Mouse (Mus musculus): ENCODE data around the gene Gm9922. TPM values are rescaled to one million over a fixed set of nuclear protein-coding genes. Genes with fewer than 3 reads are reported as not detected.
A peak's percentile ranks its signal among the peaks of the same experiment; 100 is the strongest.

Gm9922 gene
- polyA plus RNA-seq (2015; fragmentation: Nextera tagmentation; extraction: Ambion mirVana): not detected in 2 replicates

- peaks cover 19% of the 10 kb centered on the region for H3K4me1 ChIP-seq (replicated peaks)
- H3K27ac ChIP-seq: no peak within 1 kb of the TSS
- peak within 1 kb of the TSS; percentile 99 for H3K4me2 ChIP-seq
- H3K9me3 ChIP-seq: no peaks in the 10 kb centered on the region
- H3K9ac ChIP-seq: peak within 1 kb of the TSS; percentile 75
- under 1% methylated on average over 47 of the region's 51 CpGs for WGBS
- H3K27me3 ChIP-seq: peaks cover 57% of the 10 kb centered on the region
- peak; percentile 79 for ATAC-seq (ENCODE audit: low FRiP score)
- no peaks in the 10 kb centered on the region for H3K36me3 ChIP-seq
- H3K4me3 ChIP-seq: peak within 1 kb of the TSS; percentile 60
Measured at GRCm38 (mm10) chr14:101729237-101729971, at the start of gene Gm9922, which contains the start of gene Lmo7. Gene Gm9922, minus strand, starts transcription at chr14:101729814. Gene Lmo7, plus strand, starts transcription at chr14:101729957.

DNA sequence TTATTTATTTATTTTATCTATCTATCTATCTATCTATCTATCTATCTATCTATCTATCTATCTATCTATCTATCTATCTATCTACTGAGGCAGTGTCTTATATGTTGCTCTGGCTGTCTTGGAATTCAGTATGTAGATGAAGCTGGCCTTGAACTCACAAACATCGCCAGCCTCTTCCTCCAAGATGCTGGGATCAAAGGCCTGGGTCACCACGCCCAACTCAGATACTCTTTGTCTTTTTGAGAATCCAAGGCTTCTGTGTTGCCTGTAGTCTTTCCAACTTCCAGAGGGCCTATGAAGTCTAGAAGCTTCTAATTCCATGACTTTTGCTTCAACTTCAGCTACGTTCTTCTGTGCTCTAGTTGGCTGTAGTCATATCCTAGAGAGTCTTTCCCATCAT lies 48.8 kb upstream of the Gm9922 start:
- 94% methylated on average over 3 of the region's 3 CpGs for WGBS
- no peak overlapping the region for H3K4me2 ChIP-seq
- no peaks in the 10 kb centered on the region for H3K36me3 ChIP-seq
- H3K4me3 ChIP-seq: no peak overlapping the region
- H3K9ac ChIP-seq: no peak overlapping the region
- no peaks in the 10 kb centered on the region for H3K27me3 ChIP-seq
- no peaks in the 10 kb centered on the region; the same call in 1 of the 2 replicates for H3K4me1 ChIP-seq (replicated peaks)
- H3K9me3 ChIP-seq: no peaks in the 10 kb centered on the region
- no peak for ATAC-seq (ENCODE audit: low FRiP score)
- no peak overlapping the region for H3K27ac ChIP-seq

DNA sequence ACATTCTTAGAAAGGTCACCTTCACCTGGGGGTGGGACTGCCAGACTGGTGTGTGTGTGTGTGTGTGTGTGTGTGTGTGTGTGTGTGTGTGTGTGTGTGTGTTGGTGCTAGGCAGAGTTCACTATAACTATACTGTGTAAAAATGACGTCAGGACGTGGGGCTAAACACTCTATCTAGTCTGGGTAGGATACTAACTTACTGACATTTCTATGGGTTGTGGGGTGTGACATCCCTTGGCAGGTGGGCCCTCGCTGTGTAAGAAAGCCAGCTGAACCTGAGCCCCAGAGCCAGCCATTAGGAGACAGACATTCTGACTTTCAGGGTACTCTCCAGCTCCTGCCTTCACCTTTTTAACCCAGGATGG lies 47.5 kb upstream of the Gm9922 start:
- H3K4me3 ChIP-seq: no peak overlapping the region

DNA sequence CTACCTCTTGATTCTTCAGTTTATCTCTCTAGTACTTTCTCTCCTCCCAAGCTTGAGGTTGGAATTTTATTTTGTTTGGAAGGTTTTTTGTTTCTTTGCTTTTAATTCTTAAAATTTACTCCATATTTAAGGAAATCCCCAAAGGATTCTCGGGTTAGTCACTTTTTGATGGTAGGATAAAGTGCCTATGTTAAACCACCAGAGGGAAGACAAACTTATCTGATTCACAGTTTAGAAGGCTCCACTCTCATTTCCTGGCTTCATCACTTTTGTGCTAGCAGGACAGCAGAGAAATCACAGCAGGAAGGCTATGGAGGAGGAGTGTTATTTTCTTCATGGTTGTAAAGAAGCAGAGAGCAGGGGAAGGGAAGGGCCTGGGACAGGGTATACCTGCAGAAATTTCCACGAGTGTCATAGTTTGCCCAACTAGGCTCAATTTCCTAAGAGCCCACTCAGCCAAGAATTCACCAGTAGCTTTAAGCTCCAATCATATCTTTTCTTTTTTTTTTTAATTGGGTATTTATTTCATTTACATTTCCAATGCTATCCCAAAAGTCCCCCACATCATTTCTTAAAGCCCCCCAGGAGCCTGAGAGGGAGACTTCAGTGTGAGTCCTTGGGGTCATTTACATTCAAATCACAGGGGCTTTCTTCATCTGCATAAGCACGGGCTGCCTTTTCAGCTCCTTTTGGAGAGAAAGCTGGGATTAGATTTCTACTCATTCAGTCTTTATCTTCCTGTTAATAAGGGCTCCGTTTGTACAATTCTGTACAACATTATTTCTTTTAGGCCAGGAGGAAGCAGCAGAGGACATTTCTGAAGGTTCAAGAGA lies 46.9 kb upstream of the Gm9922 start:
- H3K9ac ChIP-seq: no peak overlapping the region
- H3K9me3 ChIP-seq: no peaks in the 10 kb centered on the region
- WGBS: 10% methylated on average over 4 of the region's 4 CpGs
- ATAC-seq (ENCODE audit: low FRiP score): no peak
- H3K4me3 ChIP-seq: no peak overlapping the region
- no peak overlapping the region for H3K4me2 ChIP-seq
- no peak overlapping the region for H3K27ac ChIP-seq
- no peaks in the 10 kb centered on the region for H3K36me3 ChIP-seq
- no peaks in the 10 kb centered on the region for H3K27me3 ChIP-seq
- H3K4me1 ChIP-seq (replicated peaks): no peaks in the 10 kb centered on the region; the same call in 1 of the 2 replicates

More for the DNA sequence above, 47.5 kb upstream of the Gm9922 start:
- no peaks in the 10 kb centered on the region for H3K36me3 ChIP-seq
- no peak overlapping the region for H3K9ac ChIP-seq
- H3K9me3 ChIP-seq: no peaks in the 10 kb centered on the region
- 42% methylated on average over 3 of the region's 3 CpGs for WGBS
- no peak overlapping the region for H3K4me2 ChIP-seq
- H3K27ac ChIP-seq: no peak overlapping the region
- H3K27me3 ChIP-seq: no peaks in the 10 kb centered on the region
- no peak for ATAC-seq (ENCODE audit: low FRiP score)
- H3K4me1 ChIP-seq (replicated peaks): no peaks in the 10 kb centered on the region; the same call in 1 of the 2 replicates

DNA sequence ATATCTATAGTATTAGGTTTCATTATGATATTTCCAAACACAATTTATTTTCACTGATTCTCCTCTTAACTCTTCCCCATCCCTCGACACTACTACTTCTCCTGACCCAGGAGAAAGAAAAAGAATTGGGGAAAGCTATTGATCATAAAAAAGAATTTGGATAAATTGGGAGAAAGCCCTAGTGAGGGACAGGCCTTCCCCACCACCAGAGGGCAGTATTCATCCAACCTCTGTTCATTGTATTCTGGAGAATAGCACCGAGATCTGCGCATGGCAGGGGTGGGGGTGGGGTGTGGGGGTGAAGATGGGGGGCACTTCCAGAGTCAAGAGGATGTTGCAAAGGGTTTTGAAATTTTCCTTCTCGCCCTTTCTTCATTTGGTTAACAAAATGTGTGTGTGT lies 45.0 kb upstream of the Gm9922 start:
- WGBS: 67% methylated on average over 4 of the region's 4 CpGs
- H3K27me3 ChIP-seq: no peaks in the 10 kb centered on the region

GRCm38 (mm10) chr14:101771756-101772155 lies 42.1 kb upstream of the Gm9922 start:
- Histone ChIP-seq H3K4me1 (replicated peaks) (no peaks in the 10 kb centered on the region), H3K36me3 (no peaks in the 10 kb centered on the region), H3K9ac (no peak overlapping the region), H3K4me2 (no peak overlapping the region), H3K9me3 (no peaks in the 10 kb centered on the region), H3K27ac (no peak overlapping the region), H3K4me3 (no peak overlapping the region), H3K27me3 (no peaks in the 10 kb centered on the region)
- WGBS: 94% methylated on average over 6 of the region's 6 CpGs
- ATAC-seq (ENCODE audit: low FRiP score): no peak

More for the DNA sequence above, 45.0 kb upstream of the Gm9922 start:
- Histone ChIP-seq H3K9me3 (no peaks in the 10 kb centered on the region), H3K27ac (no peak overlapping the region), H3K4me3 (no peak overlapping the region), H3K36me3 (no peaks in the 10 kb centered on the region), H3K4me1 (replicated peaks) (no peaks in the 10 kb centered on the region), H3K9ac (no peak overlapping the region), H3K4me2 (no peak overlapping the region)
- ATAC-seq (ENCODE audit: low FRiP score): no peak

- Histone ChIP-seq H3K9me3 (no peaks in the 10 kb centered on the region), H3K4me1 (replicated peaks) (no peaks in the 10 kb centered on the region), H3K36me3 (no peaks in the 10 kb centered on the region), H3K4me3 (no peak overlapping the region), H3K27ac (no peak overlapping the region), H3K27me3 (no peaks in the 10 kb centered on the region), H3K4me2 (no peak overlapping the region), H3K9ac (no peak overlapping the region)
- no peak for ATAC-seq (ENCODE audit: low FRiP score)
- WGBS: 89% methylated on average over 5 of the region's 5 CpGs
Measured at GRCm38 (mm10) chr14:101771336-101771735, 41.7 kb upstream of the Gm9922 start.

- no peaks in the 10 kb centered on the region for H3K9me3 ChIP-seq
- H3K4me1 ChIP-seq (replicated peaks): no peaks in the 10 kb centered on the region
- no peak overlapping the region for H3K4me3 ChIP-seq
- H3K27me3 ChIP-seq: no peaks in the 10 kb centered on the region
- H3K27ac ChIP-seq: no peak overlapping the region
- no peak for ATAC-seq (ENCODE audit: low FRiP score)
- no peaks in the 10 kb centered on the region for H3K36me3 ChIP-seq
- H3K9ac ChIP-seq: no peak overlapping the region
- no peak overlapping the region for H3K4me2 ChIP-seq
- WGBS: 33% methylated on average over 3 of the region's 3 CpGs
Measured at GRCm38 (mm10) chr14:101763762-101764295, 34.2 kb upstream of the Gm9922 start.

DNA sequence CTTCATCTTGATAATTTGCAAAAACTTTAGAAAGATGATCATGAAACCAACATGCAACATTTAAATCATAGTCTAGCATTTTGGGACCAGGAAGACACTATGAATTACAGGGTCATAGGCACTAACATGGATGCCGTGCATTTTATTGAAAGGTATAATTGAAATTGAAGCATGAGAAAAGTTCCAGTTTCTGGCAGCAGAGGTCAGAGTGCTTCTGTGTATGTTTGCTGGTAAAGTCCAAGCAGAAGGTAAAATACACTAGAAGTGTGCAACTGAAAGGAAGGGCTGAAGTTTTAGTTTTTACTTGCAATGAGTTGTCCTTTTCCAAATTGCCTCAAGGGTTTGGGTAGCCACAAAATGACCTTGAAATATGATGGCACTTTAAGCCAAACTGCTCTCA lies 32.7 kb upstream of the Gm9922 start:
- Histone ChIP-seq H3K9me3 (no peaks in the 10 kb centered on the region), H3K4me3 (no peak overlapping the region), H3K9ac (no peak overlapping the region), H3K4me2 (no peak overlapping the region), H3K27ac (no peak overlapping the region), H3K36me3 (no peaks in the 10 kb centered on the region), H3K4me1 (replicated peaks) (no peaks in the 10 kb centered on the region), H3K27me3 (no peaks in the 10 kb centered on the region)
- 57% methylated on average over 1 of the region's 1 CpGs for WGBS
- no peak for ATAC-seq (ENCODE audit: low FRiP score)

GRCm38 (mm10) chr14:101755425-101755824 lies 25.8 kb upstream of the Gm9922 start:
- H3K4me3 ChIP-seq: no peak overlapping the region
- H3K4me1 ChIP-seq (replicated peaks): no peaks in the 10 kb centered on the region
- no peak overlapping the region for H3K4me2 ChIP-seq
- no peak for ATAC-seq (ENCODE audit: low FRiP score)
- no peaks in the 10 kb centered on the region for H3K27me3 ChIP-seq
- no peak overlapping the region for H3K9ac ChIP-seq
- WGBS: 36% methylated on average over 4 of the region's 4 CpGs
- no peaks in the 10 kb centered on the region for H3K36me3 ChIP-seq
- H3K27ac ChIP-seq: no peak overlapping the region
- H3K9me3 ChIP-seq: no peaks in the 10 kb centered on the region

- no peaks in the 10 kb centered on the region for H3K27me3 ChIP-seq
- H3K4me3 ChIP-seq: no peak overlapping the region
- no peak overlapping the region for H3K9ac ChIP-seq
- 87% methylated on average over 4 of the region's 4 CpGs for WGBS
- no peaks in the 10 kb centered on the region for H3K36me3 ChIP-seq
- no peak overlapping the region for H3K27ac ChIP-seq
- no peaks in the 10 kb centered on the region for H3K4me1 ChIP-seq (replicated peaks)
- no peak overlapping the region for H3K4me2 ChIP-seq
- H3K9me3 ChIP-seq: no peaks in the 10 kb centered on the region
- no peak for ATAC-seq (ENCODE audit: low FRiP score)
Measured at GRCm38 (mm10) chr14:101750910-101751309, 21.3 kb upstream of the Gm9922 start.

GRCm38 (mm10) chr14:101748436-101748835 lies 18.8 kb upstream of the Gm9922 start:
- no peak overlapping the region for H3K9ac ChIP-seq
- H3K9me3 ChIP-seq: no peaks in the 10 kb centered on the region
- H3K4me2 ChIP-seq: no peak overlapping the region
- no peak for ATAC-seq (ENCODE audit: low FRiP score)
- no peaks in the 10 kb centered on the region for H3K27me3 ChIP-seq
- no peaks in the 10 kb centered on the region for H3K4me1 ChIP-seq (replicated peaks)
- WGBS: 87% methylated on average over 7 of the region's 7 CpGs
- no peak overlapping the region for H3K27ac ChIP-seq
- H3K36me3 ChIP-seq: no peaks in the 10 kb centered on the region
- H3K4me3 ChIP-seq: no peak overlapping the region

Measured in hindbrain, embryonic 13.5 days (tissue).